Mouse (Mus musculus) right cerebral cortex, postnatal 10 days (tissue): ENCODE results near the gene Dnase1l2.

ENCODE experiments used
- DNase-seq, 2 experiments: peaks; one replicate each; pipeline ENCODE4 v3.0.0; 2021; ENCODE audit warnings: low spot score in 2 of 2

Dnase1l2 gene

GRCm38 (mm10) chr17:24442632-24443155 is at the start of gene Dnase1l2:
Dnase1l2 (minus strand) TSS chr17:24443105.
- DNase-seq: no peak

- peak; percentile 79 to 80 for DNase-seq
These were observed 47.5 kb upstream of the Dnase1l2 start for GRCm38 (mm10) chr17:24490399-24490798.

- DNase-seq: no peak
These were observed 46.5 kb upstream of the Dnase1l2 start for GRCm38 (mm10) chr17:24489265-24490030.

- DNase-seq: peak; percentile 62 to 67
These were observed 45.9 kb upstream of the Dnase1l2 start for GRCm38 (mm10) chr17:24488662-24489264.

GRCm38 (mm10) chr17:24488186-24488661 is 45.3 kb upstream of the Dnase1l2 start, which contains the start of gene Caskin1:
Caskin1 (plus strand) TSS chr17:24488601.
- peak; percentile 70 to 78 for DNase-seq

GRCm38 (mm10) chr17:24485090-24485860 is 42.4 kb upstream of the Dnase1l2 start:
- DNase-seq: peak; percentile 86 to 89

- no peak for DNase-seq
These were observed 40.6 kb upstream of the Dnase1l2 start for GRCm38 (mm10) chr17:24483495-24483894.

GRCm38 (mm10) chr17:24481027-24481815 is 38.3 kb upstream of the Dnase1l2 start:
- DNase-seq: no peak

GRCm38 (mm10) chr17:24480201-24480826 is 37.4 kb upstream of the Dnase1l2 start:
- DNase-seq: no peak

- DNase-seq: no peak
These were observed 36.5 kb upstream of the Dnase1l2 start for GRCm38 (mm10) chr17:24479431-24479830.

GRCm38 (mm10) chr17:24478663-24479380 is 35.9 kb upstream of the Dnase1l2 start, which contains the start of gene Mlst8:
Mlst8 (minus strand) TSS chr17:24479078.
- DNase-seq: peak; percentile 97 to 98

- peak in 1 of 2 experiments; percentile 65 for DNase-seq
These were observed 35.2 kb upstream of the Dnase1l2 start for GRCm38 (mm10) chr17:24477985-24478600.

GRCm38 (mm10) chr17:24477053-24477984 is 34.4 kb upstream of the Dnase1l2 start:
- peak in 1 of 2 experiments; percentile 14 for DNase-seq

- no peak for DNase-seq
These were observed 33.3 kb upstream of the Dnase1l2 start for GRCm38 (mm10) chr17:24476022-24476776.

GRCm38 (mm10) chr17:24475586-24475985 is 32.7 kb upstream of the Dnase1l2 start:
- no peak for DNase-seq

- peak; percentile 80 to 86 for DNase-seq
These were observed 31.7 kb upstream of the Dnase1l2 start for GRCm38 (mm10) chr17:24474557-24474956.

GRCm38 (mm10) chr17:24473612-24474275 is 30.8 kb upstream of the Dnase1l2 start, which contains the start of gene Bricd5:
Bricd5 (plus strand) TSS chr17:24473884.
- DNase-seq: no peak
